Mouse (Mus musculus): ENCODE measurements around the gene Nfrkb. TPM values are rescaled to one million over a fixed set of nuclear protein-coding genes. Genes with fewer than 3 reads are reported as not detected.
A peak's percentile ranks its signal among the peaks of the same experiment; 100 is the strongest.

The Nfrkb gene
- 10 to 100 TPM; 31.4 to 33.6 TPM for total RNA-seq (2021)
- long read RNA-seq, experiment 1, full-length matches to known transcripts, result 3 of 9 reads
- long read RNA-seq, experiment 1, partial matches to known transcripts, result 2 of 9 reads
- long read RNA-seq, experiment 1, other reads (novel, unspliced or antisense), result 4 of 9 reads
- long read RNA-seq, experiment 2, full-length matches to known transcripts, result 2 of 14 reads
- long read RNA-seq, experiment 2, partial matches to known transcripts, result 5 of 14 reads
- long read RNA-seq, experiment 2, other reads (novel, unspliced or antisense), result 7 of 14 reads

DNA sequence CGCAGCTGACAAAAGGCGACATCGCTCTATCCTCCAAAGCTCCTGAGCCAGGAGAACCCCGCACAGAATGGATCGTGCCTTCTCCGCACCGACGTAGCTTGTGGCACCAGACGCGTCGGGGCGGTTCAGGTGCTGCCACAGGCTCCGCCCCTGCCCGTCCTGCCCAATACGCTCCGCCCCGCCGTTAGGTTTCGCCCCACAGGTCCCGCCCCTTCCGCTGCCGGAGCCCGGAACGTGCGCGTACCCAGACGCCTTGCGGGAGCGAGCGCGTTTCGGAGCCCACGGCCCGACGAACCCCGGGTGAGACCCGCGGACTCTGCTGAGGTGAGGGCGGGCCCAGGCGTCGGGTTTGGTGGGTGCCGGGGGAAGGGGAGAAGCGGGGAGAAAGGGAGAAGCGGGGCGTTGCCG, at the start of gene Nfrkb:
Gene Nfrkb (plus strand): TSS at position 246 of the 408 bp plus-strand sequence.
- TF ChIP-seq CTCF (IDR thresholded peaks at IDR 0.05), result no peak
- intact Hi-C loops (cut with DNase I), result no loop called here
- H3K4me3 ChIP-seq, result peak within 1 kb of the TSS; percentile 85
- peak; percentile 94 to 96 for DNase-seq (ENCODE audit: extremely low spot score in 1 of 2, low spot score in 2 of 2)
- peak within 1 kb of the TSS; percentile 73 for H3K27ac ChIP-seq

DNA sequence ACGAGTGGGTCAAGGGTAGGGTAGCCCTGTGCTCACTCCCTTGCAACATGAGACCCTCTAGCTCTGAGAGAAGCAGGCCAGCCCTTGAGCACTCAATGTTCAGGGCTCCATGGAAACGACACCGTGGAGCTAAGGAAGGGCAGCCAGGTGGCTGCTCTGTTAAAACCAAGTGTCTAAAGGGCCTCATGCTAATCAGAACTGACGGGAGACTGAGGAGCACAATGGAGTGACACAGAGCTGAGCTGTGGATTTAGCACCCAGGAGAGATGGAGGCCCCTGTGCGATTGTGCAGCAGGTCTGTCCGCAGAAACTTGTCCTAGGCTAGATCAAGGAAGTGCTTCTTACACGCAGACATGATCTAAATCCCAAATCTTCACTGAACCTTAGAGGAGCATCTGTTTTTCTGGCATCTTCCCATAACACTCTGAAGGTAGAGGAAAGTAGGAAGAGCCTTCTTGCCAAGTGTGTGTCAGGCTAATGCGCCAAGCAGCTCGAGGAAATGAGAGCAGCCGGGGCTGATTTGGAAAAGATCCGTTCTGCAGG, 41.6 kb upstream of the Nfrkb start:
- no peak for DNase-seq (ENCODE audit: extremely low spot score in 1 of 2, low spot score in 2 of 2)
- no peak for TF ChIP-seq CTCF (IDR thresholded peaks at IDR 0.05)
- H3K4me3 ChIP-seq, result no peak overlapping the region
- intact Hi-C loops (cut with DNase I), result no loop called here
- H3K27ac ChIP-seq, result no peak overlapping the region

DNA sequence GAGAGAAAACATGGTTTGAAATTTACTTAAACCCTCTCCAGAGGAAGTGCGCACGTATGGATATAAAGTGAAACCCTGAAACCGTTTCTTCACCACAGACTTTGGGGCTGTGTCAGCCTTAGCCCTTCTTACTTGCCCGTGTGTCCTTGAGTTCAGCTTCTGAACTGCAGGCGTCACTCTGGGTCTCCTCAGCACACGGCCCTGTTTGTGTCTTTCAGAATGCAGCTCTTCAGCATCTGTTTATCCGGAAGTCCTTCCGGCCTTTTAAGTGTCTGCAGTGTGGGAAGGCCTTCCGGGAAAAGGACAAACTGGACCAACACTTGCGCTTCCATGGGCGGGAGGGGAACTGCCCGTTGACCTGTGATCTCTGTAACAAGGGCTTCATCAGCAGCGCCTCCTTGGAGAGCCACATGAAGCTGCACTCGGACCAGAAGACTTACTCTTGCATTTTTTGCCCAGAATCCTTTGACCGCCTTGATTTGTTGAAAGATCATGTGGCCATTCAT, 39.4 kb upstream of the Nfrkb start:
- intact Hi-C loops (cut with DNase I), result loop anchor here (5.0 kb wide), 1 partner anchor 64 kb away; the partner anchor contains the start of gene Prdm10
- no peak for DNase-seq (ENCODE audit: extremely low spot score in 1 of 2, low spot score in 2 of 2)
- Histone ChIP-seq H3K4me3 (no peak overlapping the region), H3K27ac (no peak overlapping the region)
- no peak; the same call in 1 of the 2 replicates for TF ChIP-seq CTCF (IDR thresholded peaks at IDR 0.05)

DNA sequence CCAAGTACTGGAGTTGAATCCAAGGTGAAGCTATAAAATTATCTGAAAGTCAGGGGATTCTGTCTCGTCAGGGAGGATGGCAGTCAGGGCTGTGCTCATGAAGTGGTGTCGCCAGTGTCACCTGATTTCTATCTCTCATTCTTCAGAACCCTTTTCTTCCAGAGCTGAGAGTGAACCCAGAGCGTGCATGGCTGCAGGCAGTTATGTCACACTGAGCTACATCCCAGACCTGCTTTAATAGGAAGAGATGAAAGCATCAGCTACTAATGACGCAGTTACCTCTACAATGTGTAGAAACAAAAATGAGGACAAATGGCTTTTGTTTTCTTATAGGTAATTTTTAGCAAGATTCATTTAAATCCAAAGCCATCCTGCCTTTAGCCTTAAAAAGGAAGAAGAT, 37.5 kb upstream of the Nfrkb start:
- intact Hi-C loops (cut with DNase I), result loop anchor here (5.0 kb wide), 1 partner anchor 66 kb away; the partner anchor contains the start of gene Prdm10
- DNase-seq (ENCODE audit: extremely low spot score in 1 of 2, low spot score in 2 of 2), result no peak
- no peak for TF ChIP-seq CTCF (IDR thresholded peaks at IDR 0.05)
- Histone ChIP-seq H3K27ac (no peak overlapping the region), H3K4me3 (no peak overlapping the region)

DNA sequence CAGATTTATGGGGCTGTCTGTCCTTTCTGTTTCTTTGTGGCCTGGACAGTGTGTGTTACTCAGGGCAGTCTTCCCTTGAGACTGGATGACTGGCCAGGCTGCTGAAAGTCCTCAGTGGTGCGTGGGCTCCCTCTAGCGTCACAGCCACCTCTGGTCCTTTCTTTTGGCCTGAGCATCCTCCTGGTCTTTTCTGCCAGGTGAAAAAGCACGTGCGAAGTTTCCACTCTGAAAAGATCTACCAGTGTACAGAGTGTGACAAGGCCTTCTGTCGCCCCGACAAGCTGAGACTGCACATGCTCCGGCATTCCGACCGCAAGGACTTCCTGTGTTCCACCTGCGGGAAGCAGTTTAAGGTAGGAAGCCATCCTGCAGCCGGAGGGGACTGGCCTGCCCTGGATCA, 37.1 kb upstream of the Nfrkb start:
- intact Hi-C loops (cut with DNase I), result loop anchor here (1.0 to 5.0 kb wide), 2 partner anchors 67 to 198 kb away; partner anchors contain the start of gene Prdm10
- Histone ChIP-seq H3K4me3 (no peak overlapping the region), H3K27ac (no peak overlapping the region)
- TF ChIP-seq CTCF (IDR thresholded peaks at IDR 0.05), result peak; percentile 93
- peak; percentile 66 to 69 for DNase-seq (ENCODE audit: extremely low spot score in 1 of 2, low spot score in 2 of 2)

DNA sequence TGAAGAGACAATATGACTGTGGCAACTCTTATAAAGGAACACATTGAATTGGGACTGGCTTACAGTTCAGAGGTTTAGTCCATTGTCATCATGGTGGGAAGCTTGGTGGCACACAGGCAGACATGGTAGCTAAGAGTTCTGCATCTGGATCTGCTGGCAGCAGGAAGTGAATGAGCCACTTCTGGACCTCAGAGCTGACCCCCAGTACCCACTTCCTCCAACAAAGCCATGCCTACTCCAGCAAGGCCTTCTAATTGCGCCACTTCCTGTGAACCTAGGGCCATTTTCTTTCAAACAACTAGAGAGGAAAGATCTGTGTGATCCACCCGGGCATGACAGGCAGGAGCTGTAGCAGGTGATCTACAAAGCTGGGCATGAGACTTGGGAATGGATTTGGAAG, 33.3 kb upstream of the Nfrkb start:
- Histone ChIP-seq H3K27ac (no peak overlapping the region), H3K4me3 (no peak overlapping the region)
- intact Hi-C loops (cut with DNase I), result no loop called here
- no peak for TF ChIP-seq CTCF (IDR thresholded peaks at IDR 0.05)
- no peak for DNase-seq (ENCODE audit: extremely low spot score in 1 of 2, low spot score in 2 of 2)

DNA sequence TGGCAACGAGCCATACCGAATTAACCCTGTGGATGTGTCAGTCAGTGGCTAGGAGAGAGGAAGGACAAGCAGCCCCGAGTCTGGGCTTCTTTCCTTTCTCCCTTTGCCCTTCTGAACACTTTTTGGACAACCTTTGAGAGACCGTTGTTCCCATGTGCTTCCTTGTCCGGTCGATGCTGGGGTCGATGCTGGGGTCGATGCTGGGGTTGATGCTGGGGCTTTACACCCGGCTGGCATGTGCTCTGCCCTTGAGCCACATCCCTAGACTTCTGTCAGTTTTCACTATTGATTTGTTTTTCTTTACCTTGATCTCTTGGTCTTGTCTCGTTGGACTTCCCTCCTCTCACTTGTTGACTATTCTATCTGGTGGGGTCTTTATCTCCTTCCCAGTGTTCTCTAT, 32.5 kb upstream of the Nfrkb start:
- TF ChIP-seq CTCF (IDR thresholded peaks at IDR 0.05), result no peak
- intact Hi-C loops (cut with DNase I), result no loop called here
- no peak for DNase-seq (ENCODE audit: extremely low spot score in 1 of 2, low spot score in 2 of 2)
- Histone ChIP-seq H3K4me3 (no peak overlapping the region), H3K27ac (no peak overlapping the region)

DNA sequence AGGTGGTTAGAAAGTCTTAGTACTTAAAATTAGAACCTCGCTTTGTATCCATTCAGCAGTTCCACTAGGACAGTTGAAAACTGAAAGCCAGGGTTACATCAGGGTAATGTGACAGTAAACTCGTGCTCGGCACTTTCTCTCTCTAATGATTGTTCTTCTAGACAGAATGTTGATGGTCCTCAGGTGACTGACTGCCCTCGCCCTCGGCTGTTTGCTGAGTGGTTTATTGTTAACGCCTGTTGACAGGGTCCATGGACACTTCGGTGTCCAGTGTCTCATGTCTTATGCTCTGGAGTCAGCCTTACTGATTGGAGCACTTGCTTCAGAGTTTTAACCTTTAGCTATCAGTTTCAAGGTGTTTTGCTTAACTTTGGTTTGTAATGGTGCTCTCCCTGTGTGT, 31.9 kb upstream of the Nfrkb start:
- intact Hi-C loops (cut with DNase I), result no loop called here
- Histone ChIP-seq H3K4me3 (no peak overlapping the region), H3K27ac (no peak overlapping the region)
- no peak for TF ChIP-seq CTCF (IDR thresholded peaks at IDR 0.05)
- no peak for DNase-seq (ENCODE audit: extremely low spot score in 1 of 2, low spot score in 2 of 2)

DNA sequence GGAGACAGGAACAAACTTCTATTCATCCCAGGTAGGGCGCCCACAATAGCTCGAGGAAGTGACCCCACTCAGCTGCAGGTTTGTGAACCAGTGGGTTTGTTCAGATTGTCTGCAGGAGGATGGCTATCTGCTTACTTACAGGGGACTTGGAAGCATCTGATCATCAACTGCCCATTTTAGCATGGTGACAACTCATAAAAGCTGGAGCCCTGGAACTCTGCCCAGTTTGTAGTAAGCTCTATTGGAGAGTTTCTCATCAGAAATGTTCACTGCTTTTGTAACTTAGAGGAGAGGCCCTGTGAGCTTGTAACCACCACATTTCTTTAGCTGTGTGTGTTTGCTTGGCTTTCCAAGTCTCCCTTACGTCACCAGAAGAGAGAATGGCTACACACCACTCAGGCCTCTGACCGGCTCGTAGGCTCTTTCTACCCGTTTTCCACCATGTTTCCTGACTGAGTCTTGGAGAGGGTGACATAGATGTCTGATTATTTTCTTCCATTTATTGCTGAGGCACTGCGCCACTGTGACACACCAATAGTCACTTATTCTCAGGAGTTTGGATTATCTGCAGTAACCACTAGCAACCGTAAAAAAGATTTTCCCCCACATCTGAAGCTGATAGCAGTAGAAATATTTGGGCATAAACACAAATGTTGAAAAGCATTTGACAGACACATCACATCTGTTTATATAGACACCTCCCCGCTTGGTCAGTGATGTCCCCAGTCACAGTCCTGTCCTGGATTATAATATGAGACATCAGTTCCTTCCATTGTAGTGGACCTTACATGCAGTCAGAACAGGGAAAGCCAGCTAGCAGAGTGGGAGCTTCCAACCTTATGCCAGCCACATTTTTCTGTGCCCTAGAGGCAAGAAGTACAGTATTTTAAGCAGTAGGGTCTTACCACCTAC, 22.0 kb upstream of the Nfrkb start:
- intact Hi-C loops (cut with DNase I), result no loop called here
- no peak overlapping the region for H3K27ac ChIP-seq
- no peak overlapping the region for H3K4me3 ChIP-seq
- TF ChIP-seq CTCF (IDR thresholded peaks at IDR 0.05), result no peak
- DNase-seq (ENCODE audit: extremely low spot score in 1 of 2, low spot score in 2 of 2), result peak in 1 of 2 experiments; percentile 26

DNA sequence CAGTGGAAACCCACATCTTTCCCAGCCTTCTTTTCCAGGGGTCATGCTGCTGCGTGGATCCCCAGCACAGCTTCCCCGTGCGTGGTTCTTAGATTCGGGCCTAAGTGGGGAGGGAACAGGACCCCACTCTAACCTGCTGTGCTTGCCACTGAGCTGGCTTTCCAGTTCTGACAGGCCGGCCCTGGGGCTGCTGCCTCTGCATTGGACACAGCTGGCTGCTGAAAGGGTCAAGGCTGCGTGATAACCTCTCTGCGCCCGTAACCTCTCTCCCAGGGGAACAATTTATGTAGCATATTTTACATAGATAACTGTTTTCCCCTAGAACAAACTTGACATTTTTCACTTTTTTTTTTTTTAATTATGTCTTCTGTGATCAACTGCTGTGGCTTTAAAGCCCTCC, 20.9 kb upstream of the Nfrkb start:
- Histone ChIP-seq H3K4me3 (no peak overlapping the region), H3K27ac (no peak overlapping the region)
- intact Hi-C loops (cut with DNase I), result no loop called here
- no peak for TF ChIP-seq CTCF (IDR thresholded peaks at IDR 0.05)
- DNase-seq (ENCODE audit: extremely low spot score in 1 of 2, low spot score in 2 of 2), result no peak

DNA sequence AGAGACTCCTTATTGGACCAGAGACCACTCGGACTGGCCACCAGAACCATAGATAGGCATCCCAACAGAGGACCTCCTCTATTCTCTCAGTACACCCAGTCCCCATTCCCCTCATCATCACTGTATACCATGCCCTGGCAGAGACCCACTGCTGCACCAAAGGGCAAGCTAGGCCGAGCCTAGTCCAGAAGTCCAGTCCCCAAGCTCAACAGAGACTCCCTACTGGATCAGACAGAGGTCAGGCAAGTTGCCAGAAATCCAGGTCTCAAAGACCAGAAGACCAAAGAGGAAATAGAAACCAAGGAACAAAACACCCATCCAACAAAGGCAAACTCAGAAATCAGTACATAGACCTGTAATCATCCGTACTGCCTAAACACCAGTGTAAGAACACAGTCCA, 14.3 kb upstream of the Nfrkb start:
- Histone ChIP-seq H3K27ac (no peak overlapping the region), H3K4me3 (no peak overlapping the region)
- intact Hi-C loops (cut with DNase I), result no loop called here
- no peak for TF ChIP-seq CTCF (IDR thresholded peaks at IDR 0.05)
- DNase-seq (ENCODE audit: extremely low spot score in 1 of 2, low spot score in 2 of 2), result no peak

DNA sequence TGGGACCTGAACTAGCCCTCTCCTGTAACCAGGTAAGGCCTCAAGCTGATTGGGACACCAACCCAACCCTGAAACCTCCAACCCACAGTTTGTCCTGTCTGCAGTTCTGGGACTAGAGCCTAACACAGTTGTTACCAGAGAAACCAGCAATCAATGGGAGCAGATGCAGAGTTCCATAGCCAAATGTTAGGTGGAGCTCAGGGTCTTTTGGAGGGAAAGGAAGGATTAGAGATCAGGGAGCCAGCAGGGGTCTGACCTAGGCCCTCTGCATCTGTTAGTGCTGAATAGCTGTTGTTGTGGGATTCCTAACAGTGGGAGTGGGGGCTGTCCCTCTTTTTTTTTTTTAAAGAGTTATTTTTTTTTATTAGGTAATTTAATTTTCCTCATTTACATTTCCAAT, 9.3 kb upstream of the Nfrkb start:
- no peak overlapping the region for H3K27ac ChIP-seq
- TF ChIP-seq CTCF (IDR thresholded peaks at IDR 0.05), result no peak
- DNase-seq (ENCODE audit: extremely low spot score in 1 of 2, low spot score in 2 of 2), result no peak
- intact Hi-C loops (cut with DNase I), result no loop called here
- H3K4me3 ChIP-seq, result no peak overlapping the region

Measured in left cerebral cortex, adult 2 months (tissue).